In genomic region chr1:95425420-95425819, GRCm38 (mm10) we compare ENCODE assay signal across 22 mouse cellular contexts.
"Had no signal": no experiment of that assay in that cellular context is flagged by ENCODE, and none has a peak within 500 bp of the region (broad histone marks: within the 10 kb centered on the region; RNA-seq: fewer than 3 reads in every experiment).

No protein-coding gene starts in this region.

- ATAC-seq: hindbrain, embryonic 16.5 days; hindbrain, postnatal 0 days; inflammation-experienced regulatory T-cells, adult 6 months; intestine, embryonic 15.5 days; intestine, embryonic 16.5 days; intestine, postnatal 0 days had no signal

- DNase-seq: heart, postnatal 10 days; heart, postnatal 14 days; heart, postnatal 36 days; heart, postnatal 4 days; kidney, adult 11 months; kidney, adult 18-20 months; kidney, adult 2 months; kidney, adult 8-10 months; kidney, adult 9 months; kidney, postnatal 10 days; kidney, postnatal 14 days; kidney, postnatal 25 days; kidney, postnatal 36 days; kidney, postnatal 4 days; layer of hippocampus, adult 9-11 months; layer of hippocampus, postnatal 36 days had no signal
